Mouse (Mus musculus): ENCODE results near the gene Htr1f.

DNA sequence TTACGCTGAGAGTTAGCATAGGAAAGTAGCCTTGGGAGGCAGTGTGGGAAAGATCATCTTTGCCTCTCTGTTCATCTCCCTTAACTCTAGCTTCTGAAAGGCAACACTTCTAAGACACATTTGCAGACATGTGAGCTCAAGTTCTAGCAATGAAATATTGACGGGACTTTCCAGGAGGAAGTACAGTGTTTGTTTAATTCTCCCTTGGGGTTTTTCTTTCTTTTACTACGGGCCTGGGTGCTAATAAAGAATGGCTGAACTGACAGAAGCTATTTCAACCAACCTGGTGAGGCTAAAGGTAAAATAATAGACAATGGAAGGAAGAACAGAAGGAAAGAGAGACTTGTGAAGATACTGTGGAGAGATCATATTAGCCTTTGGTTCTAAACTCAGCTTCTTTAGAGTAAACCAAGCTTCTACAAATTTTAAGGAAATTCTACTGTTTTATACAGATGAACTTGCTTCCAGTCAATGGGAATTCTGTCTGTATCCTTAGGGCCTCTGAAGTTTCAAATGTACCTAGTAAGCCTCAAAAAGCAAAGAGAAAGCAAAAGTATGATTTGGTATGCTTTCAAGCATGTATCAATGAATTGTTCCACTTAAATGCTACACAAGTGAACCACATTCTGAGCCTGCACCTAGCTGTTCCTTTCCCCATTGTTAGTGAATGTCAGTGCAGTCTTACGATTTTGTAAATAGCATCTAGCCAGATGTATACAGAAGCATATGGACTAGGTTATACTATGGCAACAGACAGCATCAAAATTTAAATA is 131.9 kb downstream of the Htr1f start:
- TF ChIP-seq CTCF (IDR thresholded peaks at IDR 0.05; ENCODE audit: extremely low read depth, insufficient read length, insufficient replicate concordance, low read depth, low read length) (no peak), POLR2A (IDR thresholded peaks at IDR 0.05; ENCODE audit: low read depth, low read length) (no peak)
